Mouse (Mus musculus) layer of hippocampus, adult 2 months (tissue): ENCODE measurements around the gene Fancc. TPM values are rescaled to one million over a fixed set of nuclear protein-coding genes. Genes with fewer than 3 reads are reported as not detected.

Experiments used
- DNase-seq, 2 experiments: peaks; one replicate each; pipeline ENCODE4 v3.0.0; 2022; ENCODE audit warnings: low spot score in 2 of 2
- H3K27ac ChIP-seq: fragments of 200-600 bp; 2 replicates; pipeline ENCODE4 v1.8.1; 2022
- H3K4me3 ChIP-seq: fragments of 200-600 bp; 2 replicates; pipeline ENCODE4 v1.8.1; 2022; ENCODE audit warnings: mild to moderate bottlenecking
- CTCF ChIP-seq: fragments of 200-600 bp; conservative IDR thresholded peaks from 2 replicates; pipeline ENCODE4 v1.8.1; 2022; ENCODE audit warnings: antibody characterized with exemption, mild to moderate bottlenecking, moderate library complexity
- total RNA-seq, 2 experiments: library from RNA; stranded (reverse); gene quantifications; 2 replicates each; pipeline ENCODE4 v1.2.3; 2021

Gene Fancc
- total RNA-seq, 2 experiments from 2014 or later, result 6.5 to 9.5 TPM

DNA sequence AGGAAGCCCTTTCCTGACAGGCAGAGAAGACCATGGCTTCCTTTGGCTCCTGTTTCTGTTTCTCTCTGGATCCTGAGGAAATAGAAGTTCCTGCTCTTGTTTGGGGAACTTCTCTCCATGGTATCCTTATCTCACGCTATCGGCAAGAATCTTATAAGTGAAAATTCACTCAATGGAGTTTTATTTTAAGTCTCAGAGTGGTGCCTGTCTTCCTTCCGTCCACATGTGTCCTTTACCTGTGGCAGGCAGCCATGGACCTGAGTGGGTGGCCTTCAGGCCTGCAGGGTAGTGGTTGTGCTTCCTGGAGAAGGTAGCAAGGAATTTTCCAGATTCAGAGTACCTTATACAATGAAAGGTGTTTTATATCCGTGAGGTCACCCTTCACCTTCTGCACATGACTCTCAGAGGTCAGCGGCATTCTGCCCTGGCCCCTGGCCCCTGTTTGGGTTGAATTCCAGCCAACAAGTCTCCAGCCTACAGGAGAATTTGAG lies 218.9 kb downstream of the Fancc start:
- no peak overlapping the region for H3K4me3 ChIP-seq
- no peak for DNase-seq
- peak overlapping the region; percentile 40 for H3K27ac ChIP-seq
- TF ChIP-seq CTCF, result no peak

DNA sequence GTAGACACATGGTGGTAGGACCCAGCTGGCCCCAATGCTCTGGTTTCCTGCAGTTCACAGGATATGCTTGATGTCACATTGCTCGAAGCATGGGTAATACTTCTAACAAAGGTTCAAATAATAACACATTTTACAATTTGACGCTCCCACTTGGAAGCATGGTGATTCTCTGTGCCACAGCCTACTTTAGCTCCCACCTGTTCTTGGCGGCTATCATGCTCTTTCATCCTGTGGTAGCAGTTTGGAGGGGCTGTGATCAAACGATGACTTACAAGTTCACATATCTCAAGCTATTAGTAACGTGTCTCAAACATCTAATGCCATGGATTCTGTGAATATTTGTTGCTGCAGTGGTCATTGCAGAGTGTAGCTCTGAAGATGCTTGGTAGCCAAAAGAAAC lies 219.8 kb downstream of the Fancc start:
- no peak overlapping the region for H3K4me3 ChIP-seq
- no peak for DNase-seq
- no peak for TF ChIP-seq CTCF
- peak overlapping the region; percentile 40; the same call in 1 of the 2 replicates for H3K27ac ChIP-seq

DNA sequence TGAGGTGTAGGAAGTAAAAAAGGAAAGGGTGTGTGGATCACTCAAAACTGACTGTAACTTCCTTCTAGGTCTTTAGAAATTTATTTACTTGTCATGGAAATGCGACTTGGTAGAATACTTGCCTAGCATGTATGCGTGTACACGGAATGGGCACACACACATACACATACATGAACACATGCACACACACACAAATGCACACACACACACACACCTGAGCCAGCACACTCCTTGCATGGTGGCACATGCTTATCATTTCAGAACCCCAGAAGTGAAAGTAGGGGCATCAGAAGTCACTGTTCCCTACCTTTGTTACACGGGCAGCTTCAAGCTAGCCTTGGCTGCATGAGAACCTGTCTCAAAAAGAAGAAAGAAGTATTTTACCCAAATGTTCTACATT lies 220.7 kb downstream of the Fancc start:
- no peak for DNase-seq
- no peak overlapping the region for H3K4me3 ChIP-seq
- no peak overlapping the region for H3K27ac ChIP-seq
- TF ChIP-seq CTCF, result no peak

DNA sequence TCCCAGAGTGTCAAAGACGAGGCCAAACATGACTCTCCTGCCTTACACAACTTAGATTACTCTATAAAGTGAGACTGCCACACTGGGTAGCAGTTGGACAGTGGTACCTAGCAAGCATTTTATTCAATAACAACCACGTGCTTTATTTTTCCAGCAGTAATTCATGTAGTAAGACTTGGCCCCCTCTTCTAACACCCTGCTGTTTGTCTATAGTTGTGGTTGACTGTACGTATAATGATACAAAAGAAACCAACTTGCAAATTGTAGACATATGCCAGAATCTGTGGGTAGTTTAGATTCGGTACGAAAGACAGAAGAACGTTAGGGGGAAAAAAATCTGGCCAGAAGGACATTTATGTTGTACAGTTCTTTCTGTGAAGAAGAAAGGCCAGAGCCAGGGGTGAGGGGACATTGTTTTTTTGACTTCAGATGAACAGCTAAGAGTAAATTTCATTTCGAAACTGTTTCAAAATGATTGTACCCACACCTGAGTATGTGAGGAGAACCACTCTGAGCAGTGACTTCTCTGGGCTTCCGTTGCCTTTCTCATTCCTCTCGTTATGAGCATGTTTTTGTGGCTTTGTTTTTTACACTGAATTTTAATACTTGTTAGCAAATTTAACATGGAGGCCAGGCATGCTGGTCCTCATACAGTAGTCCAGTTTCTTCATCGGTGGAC lies 222.5 kb downstream of the Fancc start:
- Histone ChIP-seq H3K27ac (peak overlapping the region; percentile 60), H3K4me3 (peak overlapping the region; percentile 3; the same call in 1 of the 2 replicates)
- DNase-seq, result no peak
- no peak for TF ChIP-seq CTCF

DNA sequence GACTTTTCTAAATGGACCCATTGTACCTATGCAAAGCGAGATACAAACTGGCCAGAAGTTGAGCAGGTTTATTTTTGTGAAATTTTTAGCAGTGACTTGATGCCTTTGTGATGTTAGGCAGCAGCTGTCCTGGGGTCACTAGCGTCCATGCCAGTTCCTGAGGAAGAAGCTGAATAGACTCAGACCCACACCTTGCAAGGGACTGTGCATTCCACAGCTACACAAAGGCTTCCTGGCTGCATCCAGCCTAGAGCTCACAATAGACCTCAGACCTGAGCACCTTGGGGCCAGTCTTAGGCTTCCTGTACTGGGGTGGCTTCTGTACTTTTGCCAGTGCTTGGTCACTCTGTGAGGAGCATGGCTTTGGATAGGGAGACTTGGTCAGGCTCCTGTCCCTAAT lies 223.2 kb downstream of the Fancc start:
- Histone ChIP-seq H3K4me3 (peak overlapping the region; percentile 52; the same call in 1 of the 2 replicates), H3K27ac (peak overlapping the region; percentile 60)
- no peak for TF ChIP-seq CTCF
- no peak for DNase-seq

DNA sequence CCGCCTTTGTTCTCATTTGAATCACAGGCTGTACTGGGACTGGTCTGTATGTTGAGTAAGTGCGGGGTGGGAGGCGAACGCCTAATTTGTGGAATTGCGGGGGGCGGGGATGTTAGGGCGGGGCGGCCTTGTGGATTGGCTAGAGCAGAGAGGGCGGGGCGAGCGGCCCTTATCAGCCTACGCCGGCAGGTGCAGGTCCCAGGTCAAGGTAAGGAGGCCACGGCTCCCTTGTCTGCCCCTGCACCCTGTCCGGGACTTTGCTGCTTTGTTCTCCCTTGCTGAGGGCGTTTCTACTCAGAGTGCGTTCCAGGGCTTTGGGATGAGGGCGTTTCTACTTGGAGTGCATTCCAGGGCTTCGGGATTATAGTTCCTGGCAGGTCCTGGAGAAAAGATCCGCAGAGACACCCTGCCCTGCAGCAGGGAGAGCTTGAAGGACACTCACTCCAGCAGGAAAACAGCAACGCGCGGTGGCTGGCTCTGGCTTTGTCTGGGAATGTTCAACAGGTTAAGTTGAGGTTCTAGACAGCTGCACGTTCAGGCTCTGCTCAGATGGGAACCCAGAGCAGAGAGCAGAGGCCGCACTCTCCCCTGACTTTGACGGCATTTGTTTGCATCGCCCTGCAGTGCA lies 224.4 kb downstream of the Fancc start:
- H3K27ac ChIP-seq, result peak overlapping the region; percentile 60
- no peak for DNase-seq
- no peak for TF ChIP-seq CTCF
- peak overlapping the region; percentile 52 for H3K4me3 ChIP-seq

DNA sequence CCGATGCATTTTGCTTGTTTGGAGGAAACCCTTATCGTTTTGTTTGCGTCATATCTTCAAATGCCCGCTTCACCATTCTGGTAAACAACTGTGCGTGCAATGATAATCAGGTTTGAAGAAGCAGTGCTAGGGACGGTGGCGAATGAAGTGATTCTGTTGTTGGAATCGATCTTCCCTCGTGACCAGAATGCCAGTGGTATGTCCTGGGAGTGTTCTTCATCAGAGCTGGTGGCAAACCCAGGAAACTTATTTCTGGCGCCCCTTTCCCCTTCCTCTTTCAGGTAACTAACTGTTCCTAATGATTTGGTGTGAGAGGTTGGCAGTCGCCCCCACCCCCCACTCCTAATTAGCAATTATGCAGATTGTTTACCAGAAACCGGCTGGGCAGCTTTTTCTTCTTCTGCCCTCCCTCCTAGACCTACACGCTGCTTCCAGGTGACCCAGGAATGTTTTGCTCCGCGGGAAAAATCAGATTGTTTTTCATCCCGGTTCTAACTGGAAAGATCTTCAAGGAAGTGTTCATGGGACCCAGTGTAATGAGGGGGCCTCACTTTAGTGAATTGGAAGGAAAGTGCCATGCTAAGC lies 225.0 kb downstream of the Fancc start:
- no peak for TF ChIP-seq CTCF
- peak overlapping the region; percentile 60 for H3K27ac ChIP-seq
- peak overlapping the region; percentile 52 for H3K4me3 ChIP-seq
- DNase-seq, result no peak

DNA sequence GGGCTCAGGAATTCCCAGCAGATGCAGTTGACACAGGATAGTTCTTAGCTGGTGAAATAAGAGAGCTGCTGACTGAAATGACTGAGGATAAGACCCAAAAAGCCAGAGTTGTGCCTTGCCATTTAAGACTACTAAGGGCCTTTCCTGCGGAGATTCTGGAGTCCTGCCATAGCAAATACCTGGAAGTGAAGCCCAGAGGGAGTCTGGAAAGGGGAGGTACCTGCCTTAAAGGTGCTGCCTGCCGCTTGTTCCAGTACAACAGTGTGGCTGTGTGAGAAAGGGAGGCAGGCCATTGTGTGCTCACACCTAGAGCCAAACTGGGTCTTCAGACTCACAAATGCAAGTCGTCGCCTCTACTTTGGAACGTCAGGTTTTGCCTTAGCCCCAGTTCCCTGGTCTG lies 226.9 kb downstream of the Fancc start:
- Histone ChIP-seq H3K27ac (no peak overlapping the region), H3K4me3 (no peak overlapping the region)
- no peak for DNase-seq
- no peak for TF ChIP-seq CTCF

DNA sequence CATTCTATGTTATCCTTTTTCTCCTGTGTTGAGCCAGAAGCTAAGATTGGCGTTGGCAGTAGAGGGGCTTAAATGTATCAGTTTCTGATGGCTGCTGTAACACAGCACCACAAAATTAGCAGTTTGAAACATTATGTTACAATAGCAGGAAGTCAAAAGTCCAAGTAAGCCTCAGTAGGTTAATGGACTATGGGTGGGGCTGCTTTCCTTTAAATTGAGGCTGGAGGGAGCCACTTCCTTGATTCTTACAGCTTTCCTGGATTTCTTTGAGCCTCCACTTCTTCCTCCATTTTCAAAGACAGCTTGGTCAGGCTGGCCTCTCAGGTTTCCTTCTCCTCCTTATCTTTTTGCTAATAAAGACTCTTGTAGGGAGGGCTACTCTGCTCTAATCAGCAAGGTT lies 228.3 kb downstream of the Fancc start:
- no peak for TF ChIP-seq CTCF
- H3K27ac ChIP-seq, result peak overlapping the region; percentile 11; the same call in 1 of the 2 replicates
- no peak for DNase-seq
- no peak overlapping the region for H3K4me3 ChIP-seq

DNA sequence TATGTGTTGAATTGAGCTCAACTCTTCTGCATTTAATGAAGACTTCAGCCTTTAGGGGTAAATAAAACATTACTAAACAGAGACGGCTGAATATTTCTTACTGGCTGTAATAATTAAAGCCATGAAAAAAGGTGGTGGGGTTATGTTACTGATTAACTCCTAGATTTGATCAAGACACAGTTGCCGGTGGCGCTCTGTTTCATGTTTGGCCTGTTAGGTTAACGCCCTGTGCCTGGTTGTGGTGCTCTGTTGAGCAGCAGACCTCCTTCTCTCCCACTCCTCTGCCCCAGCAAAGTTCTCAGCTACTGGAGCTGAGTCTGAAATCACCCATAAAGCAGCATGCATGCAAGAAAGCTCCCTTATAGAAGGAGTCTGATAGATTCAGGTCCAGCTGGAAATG lies 228.7 kb downstream of the Fancc start:
- no peak for DNase-seq
- no peak for TF ChIP-seq CTCF
- peak overlapping the region; percentile 11; the same call in 1 of the 2 replicates for H3K27ac ChIP-seq

DNA sequence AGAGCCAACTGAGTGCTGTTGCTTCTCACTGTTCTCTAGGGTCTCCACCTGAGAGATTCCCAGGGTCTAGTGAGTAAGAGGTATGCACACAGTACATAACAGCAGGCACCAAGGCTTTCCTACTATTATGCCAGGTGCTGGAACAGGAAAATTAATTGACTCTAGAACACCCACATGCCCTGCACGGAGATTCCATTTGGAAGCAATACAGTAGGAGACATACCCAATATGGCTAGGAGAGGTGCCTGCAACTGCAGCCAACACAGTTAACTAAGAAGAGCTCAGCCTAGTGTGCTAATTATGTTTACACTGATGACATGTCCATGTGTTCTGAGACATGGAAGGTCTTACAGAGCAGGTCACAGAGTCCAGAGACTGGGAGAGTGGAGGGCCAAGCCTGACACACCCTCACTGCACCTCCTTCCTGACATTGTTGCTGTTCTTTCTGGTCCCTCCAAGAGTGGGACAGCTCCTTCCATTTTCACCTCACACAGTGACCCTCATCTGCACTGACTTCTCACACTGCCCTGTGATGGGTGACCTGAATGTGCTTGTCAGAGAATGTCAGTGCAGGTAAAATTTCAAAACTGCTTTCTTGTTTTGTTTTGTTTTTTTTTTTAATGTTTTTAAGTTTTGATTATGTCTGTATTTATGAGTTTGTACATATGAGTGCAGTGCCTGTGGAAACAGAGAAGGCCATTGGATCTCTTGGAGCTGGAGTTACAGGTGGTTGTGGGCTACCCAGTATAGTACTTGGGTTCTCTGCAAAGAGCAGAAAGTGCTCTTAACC lies 234.7 kb downstream of the Fancc start:
- DNase-seq, result no peak
- Histone ChIP-seq H3K27ac (no peak overlapping the region), H3K4me3 (no peak overlapping the region)
- no peak for TF ChIP-seq CTCF

More for the DNA sequence above, 228.7 kb downstream of the Fancc start:
- H3K4me3 ChIP-seq, result no peak overlapping the region

DNA sequence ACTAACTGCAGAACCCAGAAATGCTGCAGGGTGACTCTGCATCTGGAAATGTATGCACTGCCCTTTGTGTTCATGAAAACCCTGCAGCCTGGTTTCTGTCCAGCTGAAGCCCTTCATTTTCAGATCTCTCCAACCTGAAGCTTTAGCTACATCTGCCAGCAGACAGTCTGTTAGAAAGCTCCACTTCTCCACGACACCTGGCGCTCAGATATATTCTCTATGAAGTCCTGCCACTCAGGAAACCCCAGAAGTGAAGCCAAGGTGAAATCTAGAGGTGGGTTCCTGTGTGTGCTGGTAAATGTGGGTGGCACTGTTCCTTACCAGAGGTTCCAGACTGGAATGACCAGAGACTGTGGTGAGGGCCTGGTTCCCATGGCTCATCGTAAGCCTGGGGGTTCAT lies 235.4 kb downstream of the Fancc start:
- Histone ChIP-seq H3K4me3 (no peak overlapping the region), H3K27ac (0 out of 2 replicates have a peak overlapping the region, but pooled peaks have one; percentile 59)
- DNase-seq, result no peak
- TF ChIP-seq CTCF, result no peak
